Mouse (Mus musculus) layer of hippocampus, postnatal 25 days (tissue): Measurements from ENCODE around the gene Mlh3. TPM values are rescaled to one million over a fixed set of nuclear protein-coding genes. Genes with fewer than 3 reads are reported as not detected.

Experiments
- DNase-seq, 2 experiments: peaks; one replicate each; pipeline ENCODE4 v3.0.0; 2022; ENCODE audit warnings: mixed read lengths in 2 of 2, low spot score in 1 of 2; ENCODE audit errors: extremely low spot score in 1 of 2
- microRNA-seq, 2 experiments: library from miRNA; unstranded; fragments of <30 nt; microRNA quantifications; one replicate each; pipeline ENCODE4 v1.2.0; 2021
- total RNA-seq, 2 experiments: library from RNA; stranded (reverse); gene quantifications; 2 replicates each; pipeline ENCODE4 v1.2.3; 2021

The Mlh3 gene
- total RNA-seq, 2 experiments from 2014 or later, result 17.0 to 17.9 TPM

- peak in 1 of 2 experiments; percentile 54 for DNase-seq
Observed at GRCm38 (mm10) chr12:85194623-85195018, 75.8 kb downstream of the Mlh3 start.

GRCm38 (mm10) chr12:85193923-85194622, 76.3 kb downstream of the Mlh3 start:
- no peak for DNase-seq

- no peak for DNase-seq
Observed at GRCm38 (mm10) chr12:85193146-85193545, 77.3 kb downstream of the Mlh3 start.

DNA sequence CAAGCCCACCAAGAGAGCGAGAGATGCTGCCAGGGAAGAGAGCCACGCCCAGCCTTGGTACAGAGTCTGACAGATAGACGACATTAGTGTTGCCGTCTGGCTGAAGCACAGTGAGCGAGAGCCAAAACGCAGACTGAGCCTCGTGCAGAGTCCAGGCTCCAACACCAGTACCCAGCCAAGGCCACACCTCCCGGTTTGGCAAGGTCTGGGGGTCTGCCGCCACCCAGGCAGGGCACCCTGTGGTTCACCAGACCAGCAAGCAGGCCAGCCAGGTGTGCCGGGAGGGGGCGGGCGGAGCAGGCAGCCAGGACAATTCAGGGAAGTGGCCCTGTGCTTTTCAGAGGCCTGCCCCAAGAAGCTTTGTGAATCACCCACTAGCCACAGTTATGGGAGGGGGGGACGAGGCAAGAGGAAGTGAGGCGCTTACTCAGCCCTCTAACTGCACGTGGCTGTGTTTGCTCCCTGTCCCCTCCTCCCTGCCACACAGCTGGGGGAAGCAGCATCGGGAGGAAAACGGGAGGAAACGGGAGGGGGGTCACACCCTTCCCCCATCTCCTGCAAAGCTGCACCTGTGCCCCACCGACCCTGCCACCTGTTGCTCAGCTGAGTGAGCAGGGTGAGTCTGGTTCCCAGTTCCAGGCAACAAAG, 77.8 kb downstream of the Mlh3 start:
- DNase-seq, result no peak

GRCm38 (mm10) chr12:85190290-85190689, 80.1 kb downstream of the Mlh3 start:
- no peak for DNase-seq

- DNase-seq, result no peak
Observed at GRCm38 (mm10) chr12:85186361-85186760, 84.0 kb downstream of the Mlh3 start.

GRCm38 (mm10) chr12:85185810-85186209, 84.6 kb downstream of the Mlh3 start:
- no peak for DNase-seq

Small RNAs within 50 kb of the gene (microRNA-seq; reads per million reads assigned to microRNA genes)
- 0 to 0.74 reads per million in 2 experiments for gene Mir6938

Other genes starting within 250 kb of the Mlh3 start
- gene Prox2, start 159.8 kb downstream of the Mlh3 start, total RNA-seq, result 1 to 10 TPM; 1.5 to 2.2 TPM
- gene Dlst, start 159.8 kb downstream of the Mlh3 start, total RNA-seq, result 100 to 1,000 TPM; 144 to 153 TPM
- gene Rps6kl1, start 119.3 kb downstream of the Mlh3 start, total RNA-seq, result 10 to 100 TPM; 39.9 to 40.7 TPM
- 1 to 10 TPM; 5.4 TPM for gene Pgf, start 92.8 kb downstream of the Mlh3 start, total RNA-seq
- 10 to 100 TPM; 59.7 to 60.0 TPM for gene Eif2b2, start 51.1 kb downstream of the Mlh3 start, total RNA-seq
- gene Acyp1, start 17.8 kb upstream of the Mlh3 start, total RNA-seq, result 10 to 100 TPM; 34.3 to 37.7 TPM
- under 1 TPM; 0.89 TPM for gene Zc2hc1c, start 18.0 kb upstream of the Mlh3 start, total RNA-seq
- 10 to 100 TPM; 31.8 to 31.9 TPM for gene Nek9, start 68.8 kb upstream of the Mlh3 start, total RNA-seq
- gene Tmed10, start 104.2 kb upstream of the Mlh3 start, total RNA-seq, result 100 to 1,000 TPM; 162 TPM
- 10 to 100 TPM; 10.7 to 13.9 TPM for gene Fos, start 203.3 kb upstream of the Mlh3 start, total RNA-seq